Mouse (Mus musculus) liver, embryonic 14.5 days (tissue): ENCODE data around the gene 5830473C10Rik. TPM values are rescaled to one million over a fixed set of nuclear protein-coding genes. Genes with fewer than 3 reads are reported as not detected.
"Not testable (repeated sequence)": the region's sequence is repeated elsewhere in the genome, so short reads cannot be mapped to it uniquely, and the experiment has no call there.

Source experiments
- ATAC-seq: fragments of 200-750 bp; cut with Nextera tagmentation; 2 replicates; pipeline ENCODE4 v1.8.0; 2017; ENCODE audit warnings: moderate number of reproducible peaks, mild to moderate bottlenecking, moderate library complexity; ENCODE audit not compliant: insufficient read depth
- DNase-seq, 3 experiments: peaks; one replicate each; pipeline ENCODE4 v3.0.0-alpha.2; 2012 to 2013; ENCODE audit warnings: low read depth in 3 of 3, low spot score in 3 of 3
- H3K27ac ChIP-seq: fragments of 300-500 bp; sonication (generic); 2 replicates; pipeline ENCODE4 v1.5.1; 2014; ENCODE audit warnings: moderate library complexity, mild to moderate bottlenecking, control low read depth, inconsistent platforms
- H3K27me3 ChIP-seq: fragments of 300-500 bp; sonication (generic); 2 replicates; pipeline ENCODE4 v1.6.1; 2014; ENCODE audit warnings: mild to moderate bottlenecking, low read length, moderate library complexity; ENCODE audit not compliant: control insufficient read depth, insufficient read depth
- H3K36me3 ChIP-seq: fragments of 300-500 bp; sonication (generic); replicated peaks from 2 replicates; pipeline ENCODE4 v1.6.1; 2014; ENCODE audit warnings: low read depth; ENCODE audit not compliant: control insufficient read depth, insufficient read depth
- H3K4me1 ChIP-seq, 2 experiments: fragments of 200-500 bp in 1 of 2; fragments of 300-500 bp in 1 of 2; sonication (generic) in 1 of 2; replicated peaks; 2 replicates each; pipeline ENCODE4 v1.6.1; 2012 to 2014; ENCODE audit warnings: antibody characterized with exemption in 1 of 2, inconsistent platforms in 1 of 2, low read length in 1 of 2; ENCODE audit not compliant: control insufficient read depth in 2 of 2, insufficient read depth in 2 of 2
- H3K4me2 ChIP-seq: fragments of 300-500 bp; sonication (generic); 2 replicates; pipeline ENCODE4 v1.6.1; 2014; ENCODE audit warnings: low read depth, mild to moderate bottlenecking, control low read depth, moderate library complexity
- H3K4me3 ChIP-seq, 2 experiments: fragments of 200-500 bp in 1 of 2; fragments of 300-500 bp in 1 of 2; sonication (generic) in 1 of 2; 2 replicates each; pipeline ENCODE4 v1.5.1; 2012 to 2014; ENCODE audit warnings: low read depth in 2 of 2, low read length in 2 of 2, mild to moderate bottlenecking in 2 of 2, control low read depth in 1 of 2, inconsistent platforms in 1 of 2, moderate library complexity in 1 of 2; ENCODE audit not compliant: insufficient read depth in 1 of 2
- H3K9ac ChIP-seq: fragments of 300-500 bp; sonication (generic); replicated peaks from 2 replicates; pipeline ENCODE4 v1.6.1; 2014; ENCODE audit warnings: mild to moderate bottlenecking, control low read depth, moderate library complexity
- H3K9me3 ChIP-seq: fragments of 300-500 bp; sonication (generic); 2 replicates; pipeline ENCODE4 v1.6.1; 2016; ENCODE audit warnings: low read length, mixed read lengths; ENCODE audit not compliant: control insufficient read depth
- CTCF ChIP-seq: IDR thresholded peaks from 2 replicates; pipeline ENCODE4 v1.5.1; 2016; ENCODE audit warnings: antibody characterized with exemption, low read depth, control low read depth
- EP300 ChIP-seq: IDR thresholded peaks from 2 replicates; pipeline ENCODE4 v1.6.1; 2016; ENCODE audit warnings: antibody characterized with exemption, low read depth
- WGBS: fragments of 180-500 bp; shearing (Covaris S2); extraction: QIAGEN DNeasy Blood & Tissue Kit; methylation state at CpG from one replicate; pipeline ENCODE4 v1.1.7; 2014; ENCODE audit not compliant: insufficient replicate concordance; 5-methylcytosine and 5-hydroxymethylcytosine counted together
- polyA plus RNA-seq, 2 experiments: library from polyadenylated mRNA; depleted of rRNA in 1 of 2; stranded (reverse) in 1 of 2; unstranded in 1 of 2; fragments of >200 nt; fragmentation: Nextera tagmentation in 1 of 2; extraction: Ambion mirVana in 1 of 2; gene quantifications; 2 replicates each; pipeline versions ENCODE4 v1.2.1 to v1.2.3; 2012 to 2014

The 5830473C10Rik gene
- polyA plus RNA-seq, 2 experiments, result 0.72 to 0.85 TPM

DNA sequence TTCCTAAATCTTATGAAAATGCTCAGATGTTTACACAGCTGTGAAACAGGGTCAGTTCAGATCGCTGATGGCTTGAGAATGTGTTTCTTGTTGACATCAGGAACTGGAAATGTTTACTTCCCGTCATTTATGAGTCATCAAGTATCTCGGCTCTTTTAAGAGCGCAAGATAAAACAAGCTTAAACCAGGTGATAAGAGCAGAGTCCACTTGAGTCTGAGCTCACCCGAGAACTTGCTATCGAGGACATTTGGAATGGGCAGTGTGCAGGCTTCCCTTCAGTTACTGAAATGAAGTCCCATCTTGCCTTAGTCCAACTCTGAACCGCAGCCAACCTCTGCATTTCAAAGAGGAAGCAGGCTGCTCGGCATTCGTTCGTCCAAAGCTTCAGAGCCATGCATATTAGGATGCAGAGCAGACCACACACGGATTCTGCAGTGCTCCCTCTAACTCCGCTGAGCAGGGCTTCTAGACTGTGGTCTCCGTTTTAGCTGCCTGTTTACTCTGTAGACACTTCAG is 42.6 kb downstream of the 5830473C10Rik start:
- Histone ChIP-seq H3K27me3 (no peaks in the 10 kb centered on the region), H3K9me3 (no peaks in the 10 kb centered on the region), H3K9ac (no peak overlapping the region), H3K27ac (no peak overlapping the region), H3K36me3 (no peaks in the 10 kb centered on the region), H3K4me3 (no peak overlapping the region), H3K4me2 (no peak overlapping the region), H3K4me1 (no peaks in the 10 kb centered on the region)
- DNase-seq, result no peak
- no peak for ATAC-seq
- WGBS, result 15% methylated on average over 13 of the region's 13 CpGs
- TF ChIP-seq EP300, result no peak
- no peak for TF ChIP-seq CTCF

GRCm38 (mm10) chr5:90608906-90609305 is 48.0 kb downstream of the 5830473C10Rik start:
- H3K4me1 ChIP-seq, result no peaks in the 10 kb centered on the region
- H3K36me3 ChIP-seq, result no peaks in the 10 kb centered on the region
- no peak overlapping the region for H3K9ac ChIP-seq
- DNase-seq (no peak), ATAC-seq (no peak)
- WGBS, result 26% methylated on average over 11 of the region's 11 CpGs
- no peaks in the 10 kb centered on the region for H3K27me3 ChIP-seq
- no peak overlapping the region for H3K4me3 ChIP-seq
- no peak for TF ChIP-seq EP300
- TF ChIP-seq CTCF, result no peak
- no peak overlapping the region for H3K4me2 ChIP-seq
- no peaks in the 10 kb centered on the region for H3K9me3 ChIP-seq
- no peak overlapping the region for H3K27ac ChIP-seq

DNA sequence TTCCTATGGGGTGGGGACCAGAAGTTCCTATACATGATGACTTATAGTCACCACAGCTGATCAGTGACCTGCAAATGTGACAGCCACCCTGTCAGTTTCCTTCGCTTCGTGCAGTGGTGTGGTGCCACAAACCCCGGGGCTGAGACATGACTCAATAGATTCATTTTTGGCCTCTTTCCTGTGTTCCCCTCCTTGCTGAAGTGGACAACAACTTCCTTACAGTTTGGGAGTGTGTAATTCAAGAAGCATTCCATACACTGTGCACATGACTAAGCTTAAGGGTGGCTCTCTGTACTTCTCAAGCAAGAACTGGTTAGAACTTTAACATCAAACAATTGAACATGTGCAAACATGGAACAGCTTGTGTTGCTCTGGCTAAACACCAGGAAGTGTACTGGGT is 50.5 kb downstream of the 5830473C10Rik start:
- Histone ChIP-seq H3K9ac (no peak overlapping the region), H3K4me2 (no peak overlapping the region), H3K9me3 (no peaks in the 10 kb centered on the region), H3K4me3 (no peak overlapping the region), H3K36me3 (no peaks in the 10 kb centered on the region), H3K27ac (no peak overlapping the region), H3K4me1 (no peaks in the 10 kb centered on the region), H3K27me3 (no peaks in the 10 kb centered on the region)
- no peak for TF ChIP-seq CTCF
- TF ChIP-seq EP300, result no peak
- WGBS, result 38% methylated on average over 3 of the region's 3 CpGs
- DNase-seq (no peak), ATAC-seq (no peak)

GRCm38 (mm10) chr5:90611996-90612611 is 51.2 kb downstream of the 5830473C10Rik start:
- ATAC-seq (no peak), DNase-seq (peak in 1 of 3 experiments; percentile 11)
- H3K27me3 ChIP-seq, result no peaks in the 10 kb centered on the region
- H3K9ac ChIP-seq, result no peak overlapping the region
- no peak overlapping the region for H3K4me3 ChIP-seq
- no peak for TF ChIP-seq CTCF
- no peak for TF ChIP-seq EP300
- no peaks in the 10 kb centered on the region for H3K36me3 ChIP-seq
- H3K27ac ChIP-seq, result no peak overlapping the region
- no peak overlapping the region for H3K4me2 ChIP-seq
- H3K9me3 ChIP-seq, result no peaks in the 10 kb centered on the region
- no peaks in the 10 kb centered on the region for H3K4me1 ChIP-seq
- WGBS, result 53% methylated on average over 6 of the region's 6 CpGs

GRCm38 (mm10) chr5:90612751-90613150 is 51.8 kb downstream of the 5830473C10Rik start:
- H3K4me2 ChIP-seq, H3K27ac ChIP-seq, H3K36me3 ChIP-seq, H3K4me1 ChIP-seq, H3K4me3 ChIP-seq, H3K9ac ChIP-seq, H3K27me3 ChIP-seq, ATAC-seq, DNase-seq, H3K9me3 ChIP-seq: not testable (repeated sequence)
- WGBS, result 44% methylated on average over 1 of the region's 1 CpGs
